ENCODE assay signal across 31 mouse cellular contexts in the genomic region with DNA sequence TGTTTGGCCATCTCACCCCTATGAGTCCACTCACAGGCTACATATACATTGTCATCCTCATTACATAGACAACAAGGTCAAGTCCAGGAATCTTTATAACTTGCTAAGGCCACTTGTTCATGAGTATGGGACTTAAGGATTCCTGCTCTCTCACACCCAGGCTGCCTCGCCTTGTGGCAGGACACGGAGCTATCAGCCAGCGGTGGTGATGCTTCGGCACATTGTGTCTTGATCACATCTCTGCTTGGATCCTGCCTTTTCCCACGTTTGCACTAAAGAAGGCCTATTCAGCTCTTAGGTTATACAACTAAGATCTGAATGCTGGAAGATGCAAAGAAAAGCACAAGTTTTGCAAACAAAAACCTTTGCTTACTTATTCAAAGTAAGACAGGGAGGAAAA.
A peak's percentile ranks its signal among the peaks of the same experiment; 100 is the strongest.
DNase-seq lines count a peak whose midpoint lies in the region; ATAC-seq and TF ChIP-seq lines count a peak whose summit lies in the region.
"Had no signal": no experiment of that assay in that cellular context is flagged by ENCODE, and none has a peak within 500 bp of the region (broad histone marks: within the 10 kb centered on the region; RNA-seq: fewer than 3 reads in every experiment).

No protein-coding gene starts in this region.

- TF ChIP-seq POLR2A in bone marrow, adult 2 months (IDR thresholded peaks at IDR 0.05; ENCODE audit: borderline replicate concordance, control insufficient read depth, low read depth, low read length), result no peak

- H3K4me3 ChIP-seq in bone marrow, adult 2 months (replicated peaks; ENCODE audit: control insufficient read depth, low read depth, low read length), result no peak overlapping the region
- peak overlapping the region; percentile 8; the same call in 1 of the 2 replicates for H3K4me3 ChIP-seq in liver, embryonic 12.5 days
- no peak overlapping the region for H3K4me3 ChIP-seq in liver, postnatal 0 days (ENCODE audit: low read depth, low read length)
- H3K4me3 ChIP-seq in midbrain, embryonic 16.5 days (ENCODE audit: low read depth, low read length), result no peak overlapping the region
- H3K4me3 ChIP-seq: embryonic facial prominence, embryonic 12.5 days; forebrain, embryonic 12.5 days; heart, embryonic 15.5 days; kidney, embryonic 15.5 days; layer of hippocampus, adult 2 months; limb, embryonic 10.5 days; limb, embryonic 15.5 days; lung, embryonic 15.5 days; neural tube, embryonic 15.5 days; stomach, embryonic 15.5 days had no signal

- H3K27me3 ChIP-seq in liver, embryonic 12.5 days (replicated peaks), result no peaks in the 10 kb centered on the region
- no peaks in the 10 kb centered on the region for H3K27me3 ChIP-seq in liver, postnatal 0 days (ENCODE audit: insufficient read depth, low read length)
- no peaks in the 10 kb centered on the region for H3K27me3 ChIP-seq in midbrain, embryonic 16.5 days (ENCODE audit: control insufficient read depth, insufficient read depth, low read depth, low read length)
- H3K27me3 ChIP-seq: CH12.LX; embryonic facial prominence, embryonic 12.5 days; forebrain, embryonic 12.5 days; heart, embryonic 15.5 days; kidney, embryonic 15.5 days; limb, embryonic 15.5 days; lung, embryonic 15.5 days; neural tube, embryonic 15.5 days; stomach, embryonic 15.5 days had no signal

- H3K9me3 ChIP-seq in liver, embryonic 12.5 days (replicated peaks), result no peaks in the 10 kb centered on the region
- H3K9me3 ChIP-seq in liver, postnatal 0 days (ENCODE audit: low read length), result no peaks in the 10 kb centered on the region
- H3K9me3 ChIP-seq in midbrain, embryonic 16.5 days (replicated peaks; ENCODE audit: control insufficient read depth, low read length, poor library complexity, severe bottlenecking), result no peaks in the 10 kb centered on the region
- H3K9me3 ChIP-seq: embryonic facial prominence, embryonic 12.5 days; forebrain, embryonic 12.5 days; heart, embryonic 15.5 days; kidney, embryonic 15.5 days; limb, embryonic 10.5 days; limb, embryonic 15.5 days; lung, embryonic 15.5 days; neural tube, embryonic 15.5 days; stomach, embryonic 15.5 days had no signal

- 65% methylated on average over 5 of the region's 5 CpGs for WGBS in bone marrow, adult 2 months
- 38% methylated on average over 5 of the region's 5 CpGs for WGBS in liver, embryonic 12.5 days (ENCODE audit: insufficient replicate concordance)
- 64% methylated on average over 5 of the region's 5 CpGs for WGBS in liver, postnatal 0 days (ENCODE audit: insufficient replicate concordance)
- WGBS in midbrain, embryonic 16.5 days, result 87% methylated on average over 5 of the region's 5 CpGs

- peak overlapping the region; percentile 50 for H3K9ac ChIP-seq in liver, embryonic 12.5 days
- no peak overlapping the region for H3K9ac ChIP-seq in liver, postnatal 0 days (replicated peaks)
- no peak overlapping the region for H3K9ac ChIP-seq in midbrain, embryonic 16.5 days (ENCODE audit: low read depth, low read length)
- H3K9ac ChIP-seq: embryonic facial prominence, embryonic 12.5 days; forebrain, embryonic 12.5 days; forebrain, postnatal 0 days; heart, embryonic 15.5 days; hindbrain, embryonic 14.5 days; kidney, embryonic 15.5 days; limb, embryonic 15.5 days; lung, embryonic 15.5 days; neural tube, embryonic 15.5 days; stomach, embryonic 15.5 days had no signal

- no peak for TF ChIP-seq CTCF in bone marrow, adult 2 months (IDR thresholded peaks at IDR 0.05; ENCODE audit: control insufficient read depth, insufficient read depth, low read length)
- peak; percentile 12; the same call in 1 of the 2 replicates for TF ChIP-seq CTCF in liver, postnatal 0 days (IDR thresholded peaks at IDR 0.05; ENCODE audit: low read depth)

- TF ChIP-seq EP300 in liver, postnatal 0 days (IDR thresholded peaks at IDR 0.05; ENCODE audit: low read depth), result no peak

- H3K36me3 ChIP-seq in liver, embryonic 12.5 days, result no peaks in the 10 kb centered on the region
- H3K36me3 ChIP-seq in liver, postnatal 0 days (replicated peaks; ENCODE audit: insufficient read depth, low read length), result no peaks in the 10 kb centered on the region
- peaks cover 4% of the 10 kb centered on the region; the same call in 1 of the 2 replicates for H3K36me3 ChIP-seq in midbrain, embryonic 16.5 days (ENCODE audit: control insufficient read depth, insufficient read depth, low read length)
- H3K36me3 ChIP-seq: forebrain, embryonic 12.5 days; kidney, embryonic 15.5 days; limb, embryonic 10.5 days had no signal

- peak; percentile 59 for ATAC-seq in erythroblast, adult 5-6 weeks (replicated peaks; ENCODE audit: low FRiP score, poor library complexity, severe bottlenecking)
- peak; percentile 66 for ATAC-seq in liver, embryonic 12.5 days
- no peak for ATAC-seq in liver, postnatal 0 days
- no peak for ATAC-seq in midbrain, embryonic 16.5 days
- ATAC-seq: forebrain, postnatal 0 days; intestine, postnatal 0 days had no signal

- peak overlapping the region; percentile 57 for H3K4me2 ChIP-seq in liver, embryonic 12.5 days
- H3K4me2 ChIP-seq in liver, postnatal 0 days (ENCODE audit: low read depth, low read length), result peak overlapping the region; percentile 53; the same call in 1 of the 2 replicates
- no peak overlapping the region for H3K4me2 ChIP-seq in midbrain, embryonic 16.5 days (ENCODE audit: low read length)
- H3K4me2 ChIP-seq: embryonic facial prominence, embryonic 12.5 days; forebrain, embryonic 12.5 days; heart, embryonic 15.5 days; hindbrain, embryonic 14.5 days; kidney, embryonic 15.5 days; limb, embryonic 15.5 days; lung, embryonic 15.5 days; neural tube, embryonic 15.5 days; stomach, embryonic 15.5 days had no signal

- DNase-seq in liver, postnatal 0 days, result no peak
- no peak for DNase-seq in cerebellum, adult 11 months
- no peak for DNase-seq in testis, postnatal 14 days (ENCODE audit: low spot score)
- DNase-seq: adrenal gland, adult 8-10 months; cerebellum, adult 11-12 months; cerebellum, adult 9-11 months; embryo, embryonic 11 days; forebrain, postnatal 0 days; gastrocnemius, postnatal 10 days; heart, postnatal 36 days; kidney, postnatal 25 days; lung, postnatal 4 days; midbrain, embryonic 14.5 days; right cerebral cortex, postnatal 25 days had no signal

- peaks cover 2% of the 10 kb centered on the region; the same call in 1 of the 2 replicates for H3K4me1 ChIP-seq in bone marrow, adult 2 months (ENCODE audit: control insufficient read depth, insufficient read depth, low read length)
- peaks cover 69% of the 10 kb centered on the region for H3K4me1 ChIP-seq in liver, embryonic 12.5 days
- H3K4me1 ChIP-seq in liver, postnatal 0 days (ENCODE audit: insufficient read depth), result peaks cover 22% of the 10 kb centered on the region
- H3K4me1 ChIP-seq in midbrain, embryonic 16.5 days (ENCODE audit: control insufficient read depth, insufficient read depth, low read length), result no peaks in the 10 kb centered on the region; the same call in 1 of the 2 replicates
- H3K4me1 ChIP-seq: forebrain, embryonic 12.5 days; kidney, embryonic 15.5 days; limb, embryonic 10.5 days; neural tube, embryonic 15.5 days; stomach, embryonic 15.5 days had no signal

- H3K27ac ChIP-seq in bone marrow, adult 2 months (ENCODE audit: control insufficient read depth, insufficient read depth, low read depth, low read length, poor library complexity), result 0 out of 2 replicates have a peak overlapping the region, but pooled peaks have one; percentile 46
- H3K27ac ChIP-seq in liver, embryonic 12.5 days, result peak overlapping the region; percentile 89
- H3K27ac ChIP-seq in liver, postnatal 0 days (ENCODE audit: low read depth), result peak overlapping the region; percentile 61
- no peak overlapping the region for H3K27ac ChIP-seq in midbrain, embryonic 16.5 days (ENCODE audit: low read length)
- H3K27ac ChIP-seq: embryonic facial prominence, embryonic 12.5 days; forebrain, embryonic 12.5 days; heart, embryonic 15.5 days; hindbrain, embryonic 14.5 days; kidney, embryonic 15.5 days; limb, embryonic 10.5 days; limb, embryonic 15.5 days; lung, embryonic 15.5 days; neural tube, embryonic 15.5 days; stomach, embryonic 15.5 days had no signal

Comparison
In these comparisons a context has a peak if more than half of its experiments do, and no peak if none do; other contexts are left out.
1. ATAC-seq: peak in erythroblast, adult 5-6 weeks (single experiment) and liver, embryonic 12.5 days (single experiment); none in liver, postnatal 0 days (single experiment) and midbrain, embryonic 16.5 days (single experiment).